Mouse (Mus musculus): ENCODE measurements around the gene Olfr1143. TPM values are rescaled to one million over a fixed set of nuclear protein-coding genes. Genes with fewer than 3 reads are reported as not detected.

Olfr1143 gene
- total RNA-seq (2021): not detected in 2 replicates
- long read RNA-seq, experiment 1: 0 reads
- long read RNA-seq, experiment 2: 0 reads

- no peak for DNase-seq
Observed at GRCm38 (mm10) chr2:87800292-87800691, at the start of gene Olfr1143. Olfr1143 (plus strand) TSS chr2:87800592.

- no peak for DNase-seq
Observed at GRCm38 (mm10) chr2:87753891-87754290, 46.5 kb upstream of the Olfr1143 start, which contains the start of gene Olfr1141. Olfr1141 (minus strand) TSS chr2:87753991.

GRCm38 (mm10) chr2:87776143-87776542, 24.2 kb upstream of the Olfr1143 start:
- no peak for DNase-seq

GRCm38 (mm10) chr2:87779183-87779582, 21.2 kb upstream of the Olfr1143 start, which contains the start of gene Olfr152:
Olfr152 (plus strand) TSS chr2:87779483.
- DNase-seq: no peak

- no peak for DNase-seq
Observed at GRCm38 (mm10) chr2:87809522-87809921, 9.1 kb downstream of the Olfr1143 start, which contains the start of gene Olfr1145. Olfr1145 (plus strand) TSS chr2:87809822.

GRCm38 (mm10) chr2:87830233-87830632, 29.8 kb downstream of the Olfr1143 start, which contains the start of gene Olfr1148:
Olfr1148 (plus strand) TSS chr2:87830533.
- DNase-seq: no peak

- DNase-seq: no peak
Observed at GRCm38 (mm10) chr2:87843693-87844092, 43.3 kb downstream of the Olfr1143 start, which contains the start of gene Olfr1150-ps1. Olfr1150-ps1 (plus strand) TSS chr2:87843993.

Other genes starting within 250 kb of the Olfr1143 start
- gene Olfr1129, start 226.7 kb upstream of the Olfr1143 start, total RNA-seq (2021): not detected in 2 replicates
- not detected in 2 replicates for gene Olfr1130, start 194.4 kb upstream of the Olfr1143 start, total RNA-seq (2021)
- gene Olfr1131, start 173.5 kb upstream of the Olfr1143 start, total RNA-seq (2021): not detected in 2 replicates
- not detected in 2 replicates for gene Olfr1132, start 163.1 kb upstream of the Olfr1143 start, total RNA-seq (2021)
- gene Olfr1133, start 153.2 kb upstream of the Olfr1143 start, total RNA-seq (2021): not detected in 2 replicates
- gene Olfr1134, start 142.1 kb upstream of the Olfr1143 start, total RNA-seq (2021): not detected in 2 replicates
- not detected in 2 replicates for gene Olfr1135, start 126.9 kb upstream of the Olfr1143 start, total RNA-seq (2021)
- gene Olfr1136, start 106.6 kb upstream of the Olfr1143 start, total RNA-seq (2021): not detected in 2 replicates
- not detected in 2 replicates for gene Olfr1137, start 87.4 kb upstream of the Olfr1143 start, total RNA-seq (2021)
- gene Olfr1138, start 60.6 kb upstream of the Olfr1143 start, total RNA-seq (2021): not detected in 2 replicates
- gene Olfr1140, start 56.8 kb upstream of the Olfr1143 start, total RNA-seq (2021): not detected in 2 replicates
- gene Olfr1141, start 46.6 kb upstream of the Olfr1143 start, total RNA-seq (2021): not detected in 2 replicates
- not detected in 2 replicates for gene Olfr152, start 21.1 kb upstream of the Olfr1143 start, total RNA-seq (2021)
- not detected in 2 replicates for gene Olfr1145, start 9.2 kb downstream of the Olfr1143 start, total RNA-seq (2021)
- gene Olfr1148, start 29.9 kb downstream of the Olfr1143 start, total RNA-seq (2021): not detected in 2 replicates
- not detected in 2 replicates for gene Olfr1150-ps1, start 43.4 kb downstream of the Olfr1143 start, total RNA-seq (2021)
- gene Olfr1151, start 55.3 kb downstream of the Olfr1143 start, total RNA-seq (2021): not detected in 2 replicates
- gene Olfr1152, start 65.9 kb downstream of the Olfr1143 start, total RNA-seq (2021): not detected in 2 replicates
- gene Olfr1153, start 94.4 kb downstream of the Olfr1143 start, total RNA-seq (2021): not detected in 2 replicates
- gene Olfr1154, start 104.6 kb downstream of the Olfr1143 start, total RNA-seq (2021): not detected in 2 replicates
- gene Olfr1155, start 144.5 kb downstream of the Olfr1143 start, total RNA-seq (2021): not detected in 2 replicates
- not detected in 2 replicates for gene Olfr1156, start 152.5 kb downstream of the Olfr1143 start, total RNA-seq (2021)
- not detected in 2 replicates for gene Olfr1157, start 167.7 kb downstream of the Olfr1143 start, total RNA-seq (2021)
- not detected in 2 replicates for gene Olfr74, start 174.1 kb downstream of the Olfr1143 start, total RNA-seq (2021)
- not detected in 2 replicates for gene Olfr1158, start 189.5 kb downstream of the Olfr1143 start, total RNA-seq (2021)
- not detected in 2 replicates for gene Olfr1160, start 207.7 kb downstream of the Olfr1143 start, total RNA-seq (2021)
- gene Olfr1161, start 222.2 kb downstream of the Olfr1143 start, total RNA-seq (2021): not detected in 2 replicates
- not detected in 2 replicates for gene Olfr73, start 237.1 kb downstream of the Olfr1143 start, total RNA-seq (2021)

All from adrenal gland, postnatal 14 days (tissue).